10 mouse cellular contexts compared by ENCODE assay signal in genomic region chr13:59210828-59211227, GRCm38 (mm10).
DNase-seq lines count a peak whose midpoint lies in the region; ATAC-seq and TF ChIP-seq lines count a peak whose summit lies in the region.
"Had no signal": no experiment of that assay in that cellular context is flagged by ENCODE, and none has a peak within 500 bp of the region (broad histone marks: within the 10 kb centered on the region; RNA-seq: fewer than 3 reads in every experiment).

No protein-coding gene starts in this region.

- no peak for ATAC-seq in liver, postnatal 0 days
- ATAC-seq in liver, embryonic 12.5 days = no peak
- ATAC-seq in intestine, embryonic 16.5 days = no peak

- TF ChIP-seq EP300 in liver, postnatal 0 days (IDR thresholded peaks at IDR 0.05; ENCODE audit: low read depth) = no peak

- no peak overlapping the region for H3K4me3 ChIP-seq in liver, postnatal 0 days (ENCODE audit: low read depth, low read length)
- no peak overlapping the region for H3K4me3 ChIP-seq in liver, embryonic 12.5 days
- no peak overlapping the region for H3K4me3 ChIP-seq in intestine, embryonic 16.5 days (ENCODE audit: low read length)
- H3K4me3 ChIP-seq: limb, embryonic 10.5 days had no signal

- H3K9ac ChIP-seq in liver, postnatal 0 days (replicated peaks) = no peak overlapping the region
- H3K9ac ChIP-seq in liver, embryonic 12.5 days = no peak overlapping the region
- H3K9ac ChIP-seq in intestine, embryonic 16.5 days (ENCODE audit: low read depth, low read length) = no peak overlapping the region

- H3K27ac ChIP-seq in liver, postnatal 0 days (ENCODE audit: low read depth) = no peak overlapping the region
- no peak overlapping the region for H3K27ac ChIP-seq in liver, embryonic 12.5 days
- H3K27ac ChIP-seq in intestine, embryonic 16.5 days (ENCODE audit: low read length) = no peak overlapping the region
- H3K27ac ChIP-seq: limb, embryonic 10.5 days had no signal

- no peaks in the 10 kb centered on the region for H3K36me3 ChIP-seq in liver, postnatal 0 days (replicated peaks; ENCODE audit: insufficient read depth, low read length)
- H3K36me3 ChIP-seq in liver, embryonic 12.5 days = no peaks in the 10 kb centered on the region
- H3K36me3 ChIP-seq in intestine, embryonic 16.5 days (ENCODE audit: control insufficient read depth, insufficient read depth, low read length) = no peaks in the 10 kb centered on the region
- H3K36me3 ChIP-seq: limb, embryonic 10.5 days had no signal

- no peak overlapping the region for H3K4me2 ChIP-seq in liver, postnatal 0 days (ENCODE audit: low read depth, low read length)
- no peak overlapping the region for H3K4me2 ChIP-seq in liver, embryonic 12.5 days
- no peak overlapping the region for H3K4me2 ChIP-seq in intestine, embryonic 16.5 days (ENCODE audit: low read depth, low read length)

- H3K4me1 ChIP-seq in liver, postnatal 0 days (ENCODE audit: insufficient read depth) = no peaks in the 10 kb centered on the region
- H3K4me1 ChIP-seq in liver, embryonic 12.5 days = no peaks in the 10 kb centered on the region
- H3K4me1 ChIP-seq in intestine, embryonic 16.5 days (ENCODE audit: control insufficient read depth, insufficient read depth, low read length) = no peaks in the 10 kb centered on the region

- H3K27me3 ChIP-seq in liver, postnatal 0 days (ENCODE audit: insufficient read depth, low read length) = no peaks in the 10 kb centered on the region
- H3K27me3 ChIP-seq in liver, embryonic 12.5 days (replicated peaks) = no peaks in the 10 kb centered on the region
- no peaks in the 10 kb centered on the region for H3K27me3 ChIP-seq in intestine, embryonic 16.5 days (replicated peaks; ENCODE audit: control insufficient read depth, insufficient read depth, low read length)

- DNase-seq in heart, adult 11 months = peak; percentile 70
- no peak for DNase-seq in heart, adult 8-10 months (ENCODE audit: low spot score)
- no peak for DNase-seq in liver, postnatal 0 days
- DNase-seq in ES-CJ7 (ENCODE audit: low read depth, low spot score) = peak; percentile 28
- peak; percentile 42 for DNase-seq in embryo, embryonic 10.5 days (ENCODE audit: low spot score)
- no peak for DNase-seq in spleen, postnatal 36 days (ENCODE audit: low spot score in 2 of 2)
- DNase-seq: kidney, adult 8-10 months had no signal

- no peaks in the 10 kb centered on the region for H3K9me3 ChIP-seq in liver, postnatal 0 days (ENCODE audit: low read length)
- no peaks in the 10 kb centered on the region for H3K9me3 ChIP-seq in liver, embryonic 12.5 days (replicated peaks)
- H3K9me3 ChIP-seq in intestine, embryonic 16.5 days (ENCODE audit: control insufficient read depth, low read length) = no peaks in the 10 kb centered on the region
- H3K9me3 ChIP-seq: limb, embryonic 10.5 days had no signal

- peak; percentile 27 for TF ChIP-seq CTCF in liver, postnatal 0 days (IDR thresholded peaks at IDR 0.05; ENCODE audit: low read depth)

- WGBS in liver, postnatal 0 days (ENCODE audit: insufficient replicate concordance) = 52% methylated on average over 5 of the region's 5 CpGs
- WGBS in liver, embryonic 12.5 days (ENCODE audit: insufficient replicate concordance) = 44% methylated on average over 5 of the region's 5 CpGs
- WGBS in intestine, embryonic 16.5 days = 70% methylated on average over 5 of the region's 5 CpGs

Comparison
In these comparisons a context has a peak if more than half of its experiments do, and no peak if none do; other contexts are left out.
1. DNase-seq: peak in heart, adult 11 months (single experiment), ES-CJ7 (single experiment) and embryo, embryonic 10.5 days (single experiment); none in heart, adult 8-10 months (single experiment), liver, postnatal 0 days (single experiment) and spleen, postnatal 36 days (0 of 2).